Mouse (Mus musculus) midbrain, embryonic 10.5 days (tissue): ENCODE measurements around the gene 1700029I15Rik. TPM values are rescaled to one million over a fixed set of nuclear protein-coding genes. Genes with fewer than 3 reads are reported as not detected.

Experiments
- DNase-seq: peaks from one replicate; pipeline ENCODE4 v3.0.0-alpha.2; 2017; ENCODE audit warnings: low spot score
- H3K27ac ChIP-seq: fragments of 300-500 bp; sonication (generic); replicated peaks from 2 replicates; pipeline ENCODE4 v1.5.1; 2016; ENCODE audit warnings: mild to moderate bottlenecking
- H3K27me3 ChIP-seq: fragments of 300-500 bp; sonication (generic); 2 replicates; pipeline ENCODE4 v1.6.1; 2016; ENCODE audit warnings: low read depth, mild to moderate bottlenecking; ENCODE audit not compliant: poor library complexity, severe bottlenecking
- H3K36me3 ChIP-seq: fragments of 300-500 bp; sonication (generic); 2 replicates; pipeline ENCODE4 v1.6.1; 2016; ENCODE audit warnings: mild to moderate bottlenecking, moderate library complexity
- H3K4me1 ChIP-seq: fragments of 300-500 bp; sonication (generic); 2 replicates; pipeline ENCODE4 v1.6.1; 2016
- H3K4me3 ChIP-seq: fragments of 300-500 bp; sonication (generic); 2 replicates; pipeline ENCODE4 v1.5.1; 2016; ENCODE audit warnings: mild to moderate bottlenecking, moderate library complexity
- H3K9me3 ChIP-seq: fragments of 300-500 bp; sonication (generic); replicated peaks from 2 replicates; pipeline ENCODE4 v1.6.1; 2016; ENCODE audit warnings: mild to moderate bottlenecking
- WGBS: fragments of 180-500 bp; shearing (Covaris S2); methylation state at CpG from one replicate; pipeline ENCODE4 v1.1.7; 2016; 5-methylcytosine and 5-hydroxymethylcytosine counted together
- polyA plus RNA-seq: library from polyadenylated mRNA; unstranded; fragments of >200 nt; fragmentation: Nextera tagmentation; extraction: Ambion mirVana; gene quantifications from 2 replicates; pipeline ENCODE4 v1.2.1, GENCODE M21; 2016

Gene 1700029I15Rik
- polyA plus RNA-seq, 1 experiment from 2014 or later, result 4.1 TPM

- DNase-seq, result no peak
- H3K4me3 ChIP-seq, result no peak overlapping the region
- H3K36me3 ChIP-seq, result peaks cover 78% of the 10 kb centered on the region
- H3K27me3 ChIP-seq, result peaks cover 2% of the 10 kb centered on the region
- 91% methylated on average over 4 of the region's 4 CpGs for WGBS
- no peaks in the 10 kb centered on the region for H3K9me3 ChIP-seq
- H3K27ac ChIP-seq, result no peak overlapping the region
- H3K4me1 ChIP-seq, result peaks cover 32% of the 10 kb centered on the region
These were observed 18.3 kb upstream of the 1700029I15Rik start for GRCm38 (mm10) chr2:92364086-92364485.

DNA sequence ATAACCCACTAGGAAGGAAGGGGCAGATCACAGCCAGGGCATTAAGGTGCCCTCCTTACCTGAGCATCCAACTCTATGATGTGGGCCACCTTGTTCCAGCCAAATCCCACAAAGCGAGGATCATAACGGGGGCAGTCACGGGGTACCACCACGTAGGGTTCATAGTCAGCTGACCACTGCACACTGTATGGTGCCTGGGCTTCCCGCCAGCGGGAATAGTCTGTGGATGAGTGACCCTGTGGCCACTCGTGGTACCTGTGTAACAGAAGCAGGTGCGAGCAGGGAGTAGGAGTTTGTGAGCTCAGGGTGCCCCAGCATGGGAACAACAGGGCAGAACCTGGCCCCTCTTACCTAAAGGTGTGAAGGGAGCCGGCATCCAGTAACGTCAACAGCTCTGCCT lies 16.8 kb upstream of the 1700029I15Rik start:
- peaks cover 64% of the 10 kb centered on the region for H3K36me3 ChIP-seq

GRCm38 (mm10) chr2:92367383-92368029 lies 14.8 kb upstream of the 1700029I15Rik start:
- no peak for DNase-seq
- Histone ChIP-seq H3K4me3 (no peak overlapping the region), H3K4me1 (peaks cover 50% of the 10 kb centered on the region), H3K27ac (peak overlapping the region; percentile 33; the same call in 1 of the 2 replicates), H3K9me3 (no peaks in the 10 kb centered on the region), H3K36me3 (peaks cover 54% of the 10 kb centered on the region), H3K27me3 (peaks cover 31% of the 10 kb centered on the region)
- 55% methylated on average over 20 of the region's 20 CpGs for WGBS

More for the DNA sequence above, 16.8 kb upstream of the 1700029I15Rik start:
- no peak for DNase-seq
- 94% methylated on average over 10 of the region's 10 CpGs for WGBS
- Histone ChIP-seq H3K27me3 (peaks cover 17% of the 10 kb centered on the region), H3K27ac (no peak overlapping the region), H3K4me3 (no peak overlapping the region), H3K9me3 (no peaks in the 10 kb centered on the region), H3K4me1 (peaks cover 40% of the 10 kb centered on the region)

DNA sequence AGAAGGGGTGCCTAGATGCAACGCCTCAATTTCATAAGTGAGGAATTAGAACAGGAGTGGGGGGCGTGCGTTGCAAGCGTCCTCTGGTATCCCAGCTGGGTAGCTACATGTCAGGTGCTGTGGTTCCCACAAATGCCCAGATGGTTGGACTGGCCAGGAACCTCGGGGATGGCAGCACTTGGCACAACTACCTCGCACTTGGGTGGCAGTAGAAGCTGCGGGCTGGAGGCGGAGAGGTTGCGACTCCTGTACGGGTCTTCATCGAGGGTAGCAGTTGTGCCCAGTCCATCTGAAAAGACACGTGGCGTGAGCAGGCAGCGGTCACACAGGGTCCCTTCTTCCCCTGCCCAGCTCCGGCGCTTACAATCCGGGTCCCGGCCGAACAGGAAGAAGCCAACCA lies 12.0 kb upstream of the 1700029I15Rik start:
- DNase-seq, result no peak
- Histone ChIP-seq H3K27ac (peak overlapping the region; percentile 91), H3K4me3 (peak overlapping the region; percentile 69), H3K4me1 (peaks cover 76% of the 10 kb centered on the region), H3K27me3 (peaks cover 31% of the 10 kb centered on the region), H3K36me3 (peaks cover 26% of the 10 kb centered on the region), H3K9me3 (no peaks in the 10 kb centered on the region)
- 8% methylated on average over 19 of the region's 19 CpGs for WGBS

- Histone ChIP-seq H3K27me3 (peaks cover 31% of the 10 kb centered on the region), H3K27ac (peak overlapping the region; percentile 91), H3K9me3 (no peaks in the 10 kb centered on the region), H3K36me3 (peaks cover 18% of the 10 kb centered on the region), H3K4me1 (peaks cover 84% of the 10 kb centered on the region), H3K4me3 (peak overlapping the region; percentile 69)
- 2% methylated on average over 45 of the region's 45 CpGs for WGBS
- peak; percentile 75 for DNase-seq
These were observed 11.2 kb upstream of the 1700029I15Rik start for GRCm38 (mm10) chr2:92370821-92371805.

- 7% methylated on average over 10 of the region's 10 CpGs for WGBS
- H3K36me3 ChIP-seq, result peaks cover 10% of the 10 kb centered on the region
- H3K4me3 ChIP-seq, result peak overlapping the region; percentile 69
- H3K4me1 ChIP-seq, result peaks cover 88% of the 10 kb centered on the region
- peak overlapping the region; percentile 91 for H3K27ac ChIP-seq
- H3K9me3 ChIP-seq, result no peaks in the 10 kb centered on the region
- H3K27me3 ChIP-seq, result peaks cover 31% of the 10 kb centered on the region
- DNase-seq, result peak; percentile 84
These were observed 10.2 kb upstream of the 1700029I15Rik start for GRCm38 (mm10) chr2:92371971-92372690.

GRCm38 (mm10) chr2:92372767-92373436 lies 9.4 kb upstream of the 1700029I15Rik start:
- peak overlapping the region; percentile 69 for H3K4me3 ChIP-seq
- peaks cover 13% of the 10 kb centered on the region for H3K36me3 ChIP-seq
- DNase-seq, result peak; percentile 45
- H3K27ac ChIP-seq, result peak overlapping the region; percentile 91
- peaks cover 31% of the 10 kb centered on the region for H3K27me3 ChIP-seq
- H3K9me3 ChIP-seq, result no peaks in the 10 kb centered on the region
- 26% methylated on average over 9 of the region's 9 CpGs for WGBS
- H3K4me1 ChIP-seq, result peaks cover 82% of the 10 kb centered on the region

- Histone ChIP-seq H3K9me3 (no peaks in the 10 kb centered on the region), H3K27ac (peak overlapping the region; percentile 91), H3K4me3 (peak overlapping the region; percentile 69), H3K36me3 (peaks cover 15% of the 10 kb centered on the region), H3K4me1 (peaks cover 79% of the 10 kb centered on the region), H3K27me3 (peaks cover 31% of the 10 kb centered on the region)
- DNase-seq, result no peak
- WGBS, result 69% methylated on average over 11 of the region's 11 CpGs
These were observed 8.9 kb upstream of the 1700029I15Rik start for GRCm38 (mm10) chr2:92373437-92373813.

- peak within 1 kb of the TSS; percentile 91 for H3K27ac ChIP-seq
- peak; percentile 51 for DNase-seq
- 5% methylated on average over 16 of the region's 16 CpGs for WGBS
- peaks cover 26% of the 10 kb centered on the region for H3K36me3 ChIP-seq
- peaks cover 25% of the 10 kb centered on the region for H3K27me3 ChIP-seq
- no peaks in the 10 kb centered on the region for H3K9me3 ChIP-seq
- H3K4me3 ChIP-seq, result peak within 1 kb of the TSS; percentile 69
- peaks cover 69% of the 10 kb centered on the region for H3K4me1 ChIP-seq
These were observed 7.8 kb upstream of the 1700029I15Rik start, which contains the start of the genes Pex16 and Large2 for GRCm38 (mm10) chr2:92374514-92374913. Pex16 (plus strand) TSS chr2:92374676. Large2 (minus strand) TSS chr2:92374869.

DNA sequence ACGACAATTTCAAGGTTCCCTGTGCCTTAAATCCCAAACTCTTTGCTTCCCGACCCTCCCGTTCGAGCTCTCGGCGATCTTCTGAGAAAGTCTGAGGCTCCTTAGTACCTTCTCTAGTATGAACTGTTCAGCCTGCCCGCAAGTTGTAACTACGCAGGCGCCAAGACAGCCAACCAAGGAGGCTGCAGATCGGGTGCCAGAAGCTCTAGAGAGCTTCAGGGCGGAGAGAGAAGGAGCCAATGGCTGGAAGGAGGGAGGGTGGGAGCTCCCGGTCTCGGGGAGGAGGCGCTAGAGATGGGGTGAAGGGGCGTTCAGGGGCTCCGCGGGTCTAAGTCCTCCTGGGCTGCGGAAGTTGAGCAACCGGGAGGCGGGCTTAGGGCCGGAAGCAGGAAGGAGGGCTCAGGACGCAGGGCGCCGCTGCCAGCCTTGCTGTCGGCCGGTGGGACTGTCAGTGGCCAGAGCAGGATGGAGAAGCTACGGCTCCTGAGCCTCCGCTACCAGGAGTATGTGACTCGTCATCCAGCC lies 7.2 kb upstream of the 1700029I15Rik start:
- DNase-seq, result peak; percentile 96
- H3K4me3 ChIP-seq, result peak overlapping the region; percentile 69
- no peaks in the 10 kb centered on the region for H3K9me3 ChIP-seq
- H3K4me1 ChIP-seq, result peaks cover 62% of the 10 kb centered on the region
- H3K27me3 ChIP-seq, result peaks cover 18% of the 10 kb centered on the region
- H3K27ac ChIP-seq, result peak overlapping the region; percentile 91
- under 1% methylated on average over 29 of the region's 29 CpGs for WGBS
- H3K36me3 ChIP-seq, result peaks cover 32% of the 10 kb centered on the region

GRCm38 (mm10) chr2:92375788-92376187 lies 6.5 kb upstream of the 1700029I15Rik start:
- H3K9me3 ChIP-seq, result no peaks in the 10 kb centered on the region
- peak overlapping the region; percentile 91 for H3K27ac ChIP-seq
- H3K27me3 ChIP-seq, result peaks cover 12% of the 10 kb centered on the region
- peak overlapping the region; percentile 69 for H3K4me3 ChIP-seq
- 12% methylated on average over 10 of the region's 10 CpGs for whole genome bisulfite sequencing
- DNase-seq, result no peak
- H3K4me1 ChIP-seq, result peaks cover 59% of the 10 kb centered on the region
- peaks cover 39% of the 10 kb centered on the region for H3K36me3 ChIP-seq
